Mouse (Mus musculus): ENCODE measurements around the gene Prkag3. TPM values are rescaled to one million over a fixed set of nuclear protein-coding genes. Genes with fewer than 3 reads are reported as not detected.

The Prkag3 gene
- polyA plus RNA-seq, 1 experiment: 0.44 TPM

DNA sequence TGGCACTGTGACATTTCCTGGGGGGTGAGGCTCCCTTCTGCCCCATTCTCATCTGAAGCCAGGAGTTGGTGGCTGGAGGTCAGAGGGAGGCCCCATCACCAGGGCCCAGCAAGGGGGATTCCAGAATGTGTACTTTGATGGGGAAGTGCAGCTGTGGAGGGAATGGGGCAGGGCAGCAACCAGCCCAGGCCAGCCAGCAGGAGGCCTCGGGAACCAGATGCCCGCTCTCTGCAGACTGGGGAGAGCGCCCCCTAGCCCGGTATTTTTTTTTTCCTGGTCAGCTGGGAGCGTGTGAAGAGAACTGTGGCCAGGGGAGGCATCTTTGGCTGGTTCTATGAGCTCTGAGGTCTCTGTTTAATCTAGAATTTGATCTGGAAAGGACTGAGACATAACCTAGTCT is 26.8 kb upstream of the Prkag3 start:
- no peaks in the 10 kb centered on the region for H3K36me3 ChIP-seq (ENCODE audit: control insufficient read depth, insufficient read depth, low read length)
- no peak overlapping the region; the same call in 1 of the 2 replicates for H3K27ac ChIP-seq (ENCODE audit: control insufficient read depth, insufficient read depth, low read depth, low read length)
- H3K27me3 ChIP-seq (ENCODE audit: control insufficient read depth, insufficient read depth, low read length): no peaks in the 10 kb centered on the region; the same call in 1 of the 2 replicates
- TF ChIP-seq POLR2A (IDR thresholded peaks at IDR 0.05; ENCODE audit: control insufficient read depth, low read depth, low read length) (no peak), CTCF (IDR thresholded peaks at IDR 0.05; ENCODE audit: control insufficient read depth, insufficient read depth, insufficient replicate concordance, low read depth, low read length) (0 out of 2 replicates have a peak, but pooled peaks have one; percentile 3)
- H3K4me1 ChIP-seq (ENCODE audit: control insufficient read depth, insufficient read depth, low read length): peaks cover 14% of the 10 kb centered on the region
- H3K4me3 ChIP-seq (ENCODE audit: control insufficient read depth, low read depth, low read length): no peak overlapping the region

DNA sequence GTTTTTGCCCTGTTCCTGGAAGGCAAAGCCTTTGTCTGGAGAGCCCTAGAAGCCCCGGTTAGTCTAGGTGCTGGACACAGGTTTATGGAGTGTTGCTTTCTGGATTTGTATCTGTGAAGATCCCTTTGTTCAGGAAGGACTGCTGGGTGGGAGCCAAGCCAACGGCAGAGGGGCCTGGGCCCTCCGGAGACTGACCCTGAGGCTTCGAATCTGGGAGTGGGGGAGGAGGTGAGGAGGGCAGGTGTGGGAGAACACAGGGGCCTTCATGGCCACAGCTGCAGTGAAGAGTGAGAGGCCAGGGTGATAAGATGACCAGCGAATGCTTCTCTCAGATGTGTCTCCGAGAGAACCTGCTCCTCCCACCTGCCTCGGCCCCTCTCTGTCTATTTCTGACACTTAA is 25.0 kb upstream of the Prkag3 start:
- H3K36me3 ChIP-seq (ENCODE audit: control insufficient read depth, insufficient read depth, low read length): no peaks in the 10 kb centered on the region
- H3K4me1 ChIP-seq (ENCODE audit: control insufficient read depth, insufficient read depth, low read length): peaks cover 14% of the 10 kb centered on the region
- H3K27me3 ChIP-seq (ENCODE audit: control insufficient read depth, insufficient read depth, low read length): no peaks in the 10 kb centered on the region; the same call in 1 of the 2 replicates
- no peak overlapping the region for H3K4me3 ChIP-seq (ENCODE audit: control insufficient read depth, low read depth, low read length)
- H3K27ac ChIP-seq (ENCODE audit: control insufficient read depth, insufficient read depth, low read depth, low read length): no peak overlapping the region
- TF ChIP-seq CTCF (IDR thresholded peaks at IDR 0.05; ENCODE audit: control insufficient read depth, insufficient read depth, insufficient replicate concordance, low read depth, low read length) (no peak), POLR2A (IDR thresholded peaks at IDR 0.05; ENCODE audit: control insufficient read depth, low read depth, low read length) (no peak)

DNA sequence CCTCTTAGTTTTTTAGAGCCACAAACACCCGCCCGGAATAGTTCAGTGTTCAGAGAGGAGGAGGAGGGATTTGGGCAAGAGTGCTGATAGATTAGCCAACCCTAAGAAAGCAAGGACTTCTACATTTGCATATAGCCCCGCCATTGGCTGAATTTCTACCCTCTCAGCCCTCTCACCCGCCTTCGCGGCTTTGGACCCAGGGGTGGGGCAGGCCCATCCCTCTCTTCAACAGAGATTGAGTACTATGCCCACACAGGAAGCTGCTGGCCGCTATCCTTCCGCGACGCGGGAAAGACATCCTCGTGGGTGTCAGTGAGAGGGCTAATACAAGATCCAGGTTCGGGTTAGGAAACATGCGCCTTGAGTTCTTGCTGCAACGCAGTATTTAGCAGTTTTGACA is 24.1 kb upstream of the Prkag3 start:
- Histone ChIP-seq H3K27me3 (ENCODE audit: control insufficient read depth, insufficient read depth, low read length) (no peaks in the 10 kb centered on the region; the same call in 1 of the 2 replicates), H3K27ac (ENCODE audit: control insufficient read depth, insufficient read depth, low read depth, low read length) (peak overlapping the region; percentile 15; the same call in 1 of the 2 replicates), H3K36me3 (ENCODE audit: control insufficient read depth, insufficient read depth, low read length) (no peaks in the 10 kb centered on the region), H3K4me1 (ENCODE audit: control insufficient read depth, insufficient read depth, low read length) (peaks cover 14% of the 10 kb centered on the region), H3K4me3 (ENCODE audit: control insufficient read depth, low read depth, low read length) (peak overlapping the region; percentile 41)
- peak; percentile 51; the same call in 1 of the 2 replicates for TF ChIP-seq POLR2A (IDR thresholded peaks at IDR 0.05; ENCODE audit: control insufficient read depth, low read depth, low read length)
- no peak for TF ChIP-seq CTCF (IDR thresholded peaks at IDR 0.05; ENCODE audit: control insufficient read depth, insufficient read depth, insufficient replicate concordance, low read depth, low read length)

DNA sequence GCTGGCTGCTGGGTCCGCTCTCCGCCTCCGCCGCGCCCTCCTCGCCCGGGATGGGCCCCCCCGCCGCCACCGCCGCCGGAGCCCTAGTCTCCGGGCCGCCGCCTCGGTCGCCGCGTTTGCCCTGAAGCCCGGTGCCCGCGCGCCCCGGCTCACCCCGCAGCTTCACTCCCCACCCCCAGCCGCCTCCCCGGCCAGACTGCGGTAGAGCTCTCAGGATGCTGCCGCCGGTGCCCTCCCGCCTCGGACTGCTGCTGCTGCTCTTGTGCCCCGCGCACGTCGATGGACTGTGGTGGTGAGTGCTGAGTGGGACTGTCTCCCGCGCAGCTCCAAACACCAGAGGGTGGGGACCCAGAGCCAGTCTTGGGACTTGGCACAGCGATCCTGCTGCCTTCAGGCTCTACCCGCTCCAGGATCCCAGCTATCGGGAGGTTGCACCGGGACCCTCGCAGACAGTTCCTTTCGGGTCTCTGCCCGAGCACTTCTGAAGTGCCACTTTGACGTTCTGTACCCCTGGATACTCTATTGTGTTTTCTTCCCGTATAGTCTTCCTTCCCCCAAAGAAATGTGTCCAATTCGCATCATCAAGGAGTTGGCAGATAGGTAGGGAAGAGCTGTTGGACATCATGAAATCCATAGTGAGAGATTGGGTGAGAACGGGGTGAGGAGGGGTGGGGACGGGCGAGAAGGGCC is 23.1 kb upstream of the Prkag3 start:
- Histone ChIP-seq H3K27me3 (ENCODE audit: control insufficient read depth, insufficient read depth, low read length) (no peaks in the 10 kb centered on the region; the same call in 1 of the 2 replicates), H3K36me3 (ENCODE audit: control insufficient read depth, insufficient read depth, low read length) (no peaks in the 10 kb centered on the region), H3K4me3 (ENCODE audit: control insufficient read depth, low read depth, low read length) (peak overlapping the region; percentile 58), H3K4me1 (ENCODE audit: control insufficient read depth, insufficient read depth, low read length) (peaks cover 14% of the 10 kb centered on the region), H3K27ac (ENCODE audit: control insufficient read depth, insufficient read depth, low read depth, low read length) (peak overlapping the region; percentile 76)
- no peak for TF ChIP-seq POLR2A (IDR thresholded peaks at IDR 0.05; ENCODE audit: control insufficient read depth, low read depth, low read length)
- no peak for TF ChIP-seq CTCF (IDR thresholded peaks at IDR 0.05; ENCODE audit: control insufficient read depth, insufficient read depth, insufficient replicate concordance, low read depth, low read length)

DNA sequence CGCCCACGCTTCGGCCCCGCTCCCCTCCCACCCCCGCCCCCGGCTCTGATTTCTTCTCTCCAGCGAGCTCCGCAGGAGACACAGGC is 22.7 kb upstream of the Prkag3 start, which contains the start of gene Wnt6:
Gene Wnt6 (plus strand): TSS at position 48 of the 86 bp plus-strand sequence.
- TF ChIP-seq CTCF (IDR thresholded peaks at IDR 0.05; ENCODE audit: control insufficient read depth, insufficient read depth, insufficient replicate concordance, low read depth, low read length) (no peak), POLR2A (IDR thresholded peaks at IDR 0.05; ENCODE audit: control insufficient read depth, low read depth, low read length) (no peak)
- peak within 1 kb of the TSS; percentile 58 for H3K4me3 ChIP-seq (ENCODE audit: control insufficient read depth, low read depth, low read length)
- no peaks in the 10 kb centered on the region for H3K36me3 ChIP-seq (ENCODE audit: control insufficient read depth, insufficient read depth, low read length)
- H3K27me3 ChIP-seq (ENCODE audit: control insufficient read depth, insufficient read depth, low read length): no peaks in the 10 kb centered on the region; the same call in 1 of the 2 replicates
- peaks cover 14% of the 10 kb centered on the region for H3K4me1 ChIP-seq (ENCODE audit: control insufficient read depth, insufficient read depth, low read length)
- peak within 1 kb of the TSS; percentile 76 for H3K27ac ChIP-seq (ENCODE audit: control insufficient read depth, insufficient read depth, low read depth, low read length)

DNA sequence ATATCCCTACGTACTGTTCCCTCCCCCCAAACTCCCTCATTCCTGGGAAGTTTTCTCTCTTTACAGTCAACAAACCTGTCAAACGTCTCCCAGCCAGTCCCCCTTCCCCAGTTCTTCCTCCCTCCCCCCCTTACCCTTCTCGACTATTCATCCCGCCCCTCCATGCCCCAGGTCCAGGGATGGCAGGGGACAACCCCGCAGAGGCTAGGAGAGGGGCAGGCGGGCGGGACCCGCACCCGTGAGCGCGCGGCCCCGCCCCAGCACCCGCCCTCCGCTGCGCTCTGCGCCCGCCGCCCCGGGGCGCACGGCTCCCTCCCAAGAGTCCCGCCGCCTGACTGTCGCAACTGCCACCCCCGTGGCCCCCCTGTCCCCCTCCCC is 22.4 kb upstream of the Prkag3 start:
- Histone ChIP-seq H3K4me1 (ENCODE audit: control insufficient read depth, insufficient read depth, low read length) (peaks cover 14% of the 10 kb centered on the region), H3K27ac (ENCODE audit: control insufficient read depth, insufficient read depth, low read depth, low read length) (no peak overlapping the region), H3K4me3 (ENCODE audit: control insufficient read depth, low read depth, low read length) (peak overlapping the region; percentile 6), H3K27me3 (ENCODE audit: control insufficient read depth, insufficient read depth, low read length) (no peaks in the 10 kb centered on the region; the same call in 1 of the 2 replicates), H3K36me3 (ENCODE audit: control insufficient read depth, insufficient read depth, low read length) (no peaks in the 10 kb centered on the region)
- TF ChIP-seq CTCF (IDR thresholded peaks at IDR 0.05; ENCODE audit: control insufficient read depth, insufficient read depth, insufficient replicate concordance, low read depth, low read length) (no peak), POLR2A (IDR thresholded peaks at IDR 0.05; ENCODE audit: control insufficient read depth, low read depth, low read length) (no peak)

DNA sequence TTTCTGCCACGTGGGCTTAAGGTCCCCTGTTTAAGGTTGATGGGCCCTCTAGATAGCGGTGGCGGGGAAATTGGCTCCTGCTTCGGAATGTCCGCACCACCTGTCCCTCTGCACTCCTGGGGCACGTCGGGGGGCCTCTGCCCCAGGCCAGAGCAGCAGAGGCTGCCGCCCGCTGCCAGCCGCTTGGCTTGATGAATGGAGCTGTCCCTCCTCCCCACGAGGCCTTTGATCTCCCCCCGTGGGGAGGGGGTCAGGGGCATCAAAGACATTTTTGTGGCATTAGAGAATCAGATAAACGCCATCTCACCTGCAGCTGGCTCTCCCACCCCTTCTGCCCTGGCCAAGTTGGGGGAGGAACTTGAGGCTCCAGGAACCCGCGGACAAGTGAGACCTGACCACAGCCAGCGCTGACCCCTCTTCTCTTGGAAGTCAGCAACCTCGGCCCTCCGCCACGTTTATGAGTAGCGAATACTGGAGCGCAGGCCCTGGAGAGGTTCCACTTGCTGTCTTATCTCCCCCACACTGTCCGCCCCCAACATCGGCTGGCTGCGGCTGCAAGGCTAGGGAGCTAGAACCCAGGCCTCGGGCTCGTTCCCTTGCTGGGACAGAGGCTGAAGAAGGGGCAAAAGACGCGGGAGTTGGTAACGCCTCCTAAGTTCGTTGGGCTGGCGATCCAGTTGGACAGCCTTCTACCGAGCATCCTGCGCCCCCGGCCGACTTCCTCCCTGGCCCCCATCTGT is 21.9 kb upstream of the Prkag3 start:
- Histone ChIP-seq H3K4me1 (ENCODE audit: control insufficient read depth, insufficient read depth, low read length) (peaks cover 14% of the 10 kb centered on the region), H3K27me3 (ENCODE audit: control insufficient read depth, insufficient read depth, low read length) (no peaks in the 10 kb centered on the region; the same call in 1 of the 2 replicates)
- TF ChIP-seq POLR2A (IDR thresholded peaks at IDR 0.05; ENCODE audit: control insufficient read depth, low read depth, low read length) (no peak), CTCF (IDR thresholded peaks at IDR 0.05; ENCODE audit: control insufficient read depth, insufficient read depth, insufficient replicate concordance, low read depth, low read length) (no peak)

More for the DNA sequence above, 21.9 kb upstream of the Prkag3 start:
- no peak overlapping the region for H3K27ac ChIP-seq (ENCODE audit: control insufficient read depth, insufficient read depth, low read depth, low read length)
- no peaks in the 10 kb centered on the region for H3K36me3 ChIP-seq (ENCODE audit: control insufficient read depth, insufficient read depth, low read length)
- peak overlapping the region; percentile 6 for H3K4me3 ChIP-seq (ENCODE audit: control insufficient read depth, low read depth, low read length)

Measured in testis, adult 2 months (tissue).